Mouse (Mus musculus) embryo, embryonic 11.5 days (tissue): Measurements from ENCODE around the gene Sphk1.

Experiments used
- DNase-seq: peaks from one replicate; pipeline ENCODE4 v3.0.0-alpha.2; 2012; ENCODE audit warnings: low read depth, low spot score

The Sphk1 gene

DNA sequence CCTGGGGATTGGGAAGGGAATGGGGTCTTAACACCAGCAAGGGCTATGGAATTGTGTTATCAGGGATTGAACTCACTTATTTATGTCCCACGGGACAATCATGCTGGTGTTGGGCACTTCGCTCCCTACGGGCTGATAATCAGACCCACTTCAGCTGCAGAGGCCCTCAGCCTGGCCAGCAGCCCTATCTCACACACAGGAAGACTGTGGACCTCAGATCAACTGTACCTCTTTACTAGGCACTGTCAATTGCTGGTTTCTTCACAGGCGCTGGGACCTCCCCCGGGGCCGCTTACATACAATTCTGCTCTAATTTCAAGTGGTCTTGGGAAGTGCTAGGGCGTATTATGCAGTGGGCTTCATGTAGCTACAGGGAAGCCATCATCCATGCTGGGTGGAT is 6.0 kb downstream of the Sphk1 start:
- DNase-seq = no peak

DNA sequence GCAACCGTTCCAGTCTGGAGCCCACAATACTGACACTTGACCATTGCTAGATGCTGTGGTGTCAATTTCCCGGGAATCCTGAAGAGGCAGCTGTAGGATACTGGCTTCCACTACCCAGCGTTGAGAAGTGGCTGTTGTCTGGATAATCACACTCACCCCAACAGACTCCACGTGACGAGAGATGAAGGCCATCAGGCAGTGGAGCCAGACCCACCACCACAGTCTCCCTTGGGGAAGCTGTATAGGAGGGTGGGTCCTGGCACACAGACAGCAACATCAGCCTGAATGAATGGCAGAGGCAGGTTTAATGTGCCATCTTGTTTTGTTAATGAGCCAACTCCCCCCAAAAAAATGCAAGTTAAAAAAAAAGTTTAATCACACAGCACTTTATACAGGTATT is 6.7 kb downstream of the Sphk1 start:
- no peak for DNase-seq

DNA sequence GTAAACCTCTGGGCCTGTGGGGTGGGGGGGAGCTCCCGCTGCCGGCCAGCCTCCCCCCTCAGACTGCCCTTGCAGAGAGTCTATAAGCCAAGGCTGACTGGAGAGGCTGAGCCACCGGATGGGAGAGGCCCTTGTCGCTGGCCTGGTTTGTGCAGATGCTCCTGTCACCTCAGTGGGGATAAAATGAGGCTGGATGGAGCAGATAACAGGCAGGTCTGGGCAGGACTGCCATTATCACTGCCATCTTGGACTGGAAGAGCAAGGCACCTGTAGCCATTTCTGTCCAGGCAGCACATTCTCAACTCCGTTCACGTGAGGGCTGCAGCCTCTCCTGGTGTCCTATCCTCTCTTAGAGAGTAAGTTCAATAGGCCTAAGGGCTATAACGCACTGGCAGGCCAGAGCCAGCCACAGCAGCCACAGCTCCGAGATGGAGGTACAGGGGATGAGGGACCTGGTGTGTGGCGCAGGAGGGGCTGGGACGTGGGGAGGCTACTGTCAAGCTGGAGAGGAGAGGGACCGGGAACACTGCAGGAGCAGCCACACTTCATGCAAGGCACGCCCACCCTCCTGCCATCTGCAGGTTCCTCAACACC is 7.5 kb downstream of the Sphk1 start:
- DNase-seq = no peak

DNA sequence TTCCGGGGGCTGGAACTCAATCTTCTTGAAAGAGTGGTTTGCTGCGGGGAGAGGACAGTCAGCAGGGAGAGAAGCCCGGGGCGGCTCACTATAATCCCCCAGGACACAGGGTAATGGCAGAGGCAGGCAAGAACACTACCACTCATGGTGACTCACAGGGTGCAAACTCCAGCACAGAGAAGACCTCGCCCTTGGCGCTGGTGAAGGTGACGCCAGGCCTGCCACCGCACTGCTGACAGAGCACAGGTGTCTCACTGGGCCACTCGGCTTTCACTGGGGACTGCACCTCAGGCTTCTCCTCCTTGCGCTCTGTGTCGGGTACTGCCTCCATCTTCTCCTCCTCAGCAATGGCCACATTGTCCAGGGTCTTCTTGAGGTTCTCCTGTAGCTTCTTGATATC is 10.5 kb downstream of the Sphk1 start:
- DNase-seq = no peak

DNA sequence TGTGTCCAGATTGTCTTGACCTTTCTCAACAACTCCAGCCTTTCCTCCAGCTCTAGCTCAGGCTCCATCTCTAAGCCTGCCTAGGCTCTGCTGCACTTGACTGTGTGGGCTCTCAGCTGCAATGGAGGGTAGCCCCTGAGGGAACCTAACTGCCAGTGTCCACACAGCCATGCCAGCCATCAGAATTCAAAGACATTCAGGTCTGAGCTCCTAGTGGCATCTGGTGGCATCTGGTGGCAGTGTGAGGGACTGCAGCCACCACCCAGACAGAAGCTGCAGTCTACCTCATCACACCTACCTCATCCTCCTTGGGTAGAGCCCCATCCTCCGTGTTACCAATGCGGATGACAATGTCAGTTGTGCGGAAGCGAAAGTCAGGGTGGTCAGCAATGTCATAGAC is 12.4 kb downstream of the Sphk1 start:
- no peak for DNase-seq

DNA sequence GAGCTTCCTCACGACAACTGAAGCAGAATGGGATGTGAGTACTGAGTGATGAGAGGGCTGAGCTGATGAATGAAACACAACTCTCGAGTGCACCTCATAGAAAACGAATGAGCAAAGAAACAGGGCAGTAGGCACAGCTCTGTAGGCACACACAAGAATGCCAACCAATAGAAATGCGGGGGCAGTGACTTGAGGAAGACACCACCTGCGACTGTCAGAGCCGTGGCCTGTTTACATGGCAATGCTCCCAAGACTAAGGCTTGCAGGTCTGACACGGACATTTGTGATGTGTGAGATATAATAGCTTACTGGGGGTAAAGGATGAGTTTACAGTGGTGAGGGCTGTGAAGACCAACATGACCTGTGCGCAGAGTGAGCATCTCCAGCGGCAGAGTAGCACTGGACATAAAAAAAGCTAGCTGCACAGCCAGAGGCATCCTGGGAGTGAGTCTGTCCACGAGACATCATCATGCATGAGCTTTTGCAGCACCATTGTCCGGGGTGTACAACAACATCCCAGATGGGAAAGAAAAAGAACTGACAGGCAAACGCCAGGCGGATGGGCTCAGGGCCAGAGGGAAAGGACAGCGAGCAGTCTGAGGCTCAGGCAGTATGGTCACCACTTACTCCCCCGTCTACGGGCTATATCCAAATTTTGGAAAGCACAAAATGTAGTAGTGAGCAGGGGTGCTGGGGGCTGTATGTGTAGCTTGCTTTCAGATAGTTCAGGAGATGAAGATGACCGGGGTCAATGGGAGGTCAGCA is 16.8 kb downstream of the Sphk1 start:
- DNase-seq = no peak

DNA sequence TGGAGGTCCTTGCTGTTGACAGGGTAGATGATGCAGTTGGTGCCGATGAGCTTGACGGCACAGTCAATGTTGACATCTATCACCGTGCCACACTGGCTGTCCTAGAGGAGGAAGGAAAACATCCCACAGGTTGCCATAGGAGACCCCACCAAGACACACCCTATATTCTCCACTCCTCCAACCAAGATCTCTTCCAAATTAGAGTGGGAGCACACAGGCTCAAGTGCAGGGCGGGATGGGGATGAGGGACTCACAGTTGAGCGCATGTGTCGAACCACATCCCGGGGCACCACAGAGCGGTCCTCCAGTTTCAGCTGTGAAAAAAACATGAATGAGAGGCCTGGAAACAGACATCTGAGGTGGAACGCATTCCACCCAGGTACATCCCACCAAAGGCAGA is 18.1 kb downstream of the Sphk1 start:
- no peak for DNase-seq

DNA sequence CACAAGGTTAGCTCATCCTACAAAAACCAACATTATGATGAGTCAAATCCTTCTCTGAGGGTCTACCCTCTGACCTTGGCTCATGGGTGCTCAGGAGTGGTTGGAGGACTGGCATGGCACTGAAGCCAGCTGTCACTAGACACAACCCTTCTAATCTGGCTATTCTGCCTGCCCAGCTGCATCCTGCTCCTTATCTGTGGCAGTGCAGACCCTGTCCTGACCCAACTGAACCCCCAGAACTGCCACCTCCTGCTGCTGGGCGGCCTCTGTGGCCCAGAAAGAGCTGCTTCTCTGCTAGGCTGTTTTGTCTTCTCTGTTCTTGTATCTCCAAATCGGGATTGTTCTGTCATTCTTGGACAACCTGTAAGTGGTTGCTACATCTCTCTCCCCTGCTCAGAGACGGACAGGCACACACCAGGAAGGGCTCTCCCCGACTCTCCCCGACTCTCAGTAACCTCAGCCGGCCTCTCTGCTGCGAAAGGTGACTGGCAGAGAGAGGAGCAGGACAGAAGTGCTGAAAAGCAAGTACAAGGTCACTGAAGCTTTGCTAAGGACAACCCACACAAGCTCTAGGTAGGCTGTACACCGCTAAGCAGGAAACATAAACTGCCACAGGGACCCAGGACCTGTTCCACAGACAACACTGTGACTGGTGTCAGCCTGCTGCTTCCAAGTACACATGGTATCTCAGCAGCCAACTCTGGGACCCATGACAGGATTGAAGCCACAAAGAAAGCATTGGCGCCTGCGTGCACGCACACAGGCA is 18.7 kb downstream of the Sphk1 start:
- DNase-seq = no peak

DNA sequence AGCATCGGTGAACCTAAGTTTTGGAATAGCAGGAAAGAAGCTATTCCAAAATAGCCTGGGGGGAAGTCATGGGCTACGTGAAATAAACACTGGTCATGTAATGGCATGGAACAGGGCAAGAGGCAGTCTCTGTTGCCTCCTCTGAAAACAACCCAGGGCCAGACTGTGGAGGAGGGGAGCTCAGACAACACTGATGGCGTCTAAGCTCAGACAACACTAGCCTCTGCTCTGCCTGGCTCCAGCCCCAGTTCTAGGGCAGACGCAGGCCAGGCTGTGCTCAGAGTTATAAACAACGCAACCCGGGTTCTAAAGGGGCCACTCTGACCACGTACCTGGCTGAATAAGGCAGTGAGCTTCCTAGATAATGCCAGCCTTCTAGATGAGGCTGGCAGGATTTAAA is 20.0 kb downstream of the Sphk1 start:
- no peak for DNase-seq

DNA sequence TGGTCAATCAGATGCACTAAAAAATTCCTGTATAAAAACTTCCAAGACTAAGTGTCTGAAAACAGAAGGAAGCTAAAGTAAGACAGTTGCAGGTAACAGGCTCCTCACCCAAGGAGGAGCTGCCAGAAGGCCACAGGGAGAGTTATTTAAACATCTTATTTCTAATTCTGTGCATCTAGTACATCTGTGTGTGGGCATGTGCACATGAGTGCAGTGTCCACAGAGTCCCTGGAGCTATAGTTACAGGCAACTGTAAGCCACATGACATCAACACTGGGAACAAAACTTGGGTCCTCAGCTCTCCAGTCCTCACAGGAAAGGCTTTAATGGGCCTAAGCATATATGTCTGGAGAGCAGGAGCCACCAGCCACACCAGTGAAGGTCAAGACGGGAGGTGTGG is 21.5 kb downstream of the Sphk1 start:
- DNase-seq = no peak

DNA sequence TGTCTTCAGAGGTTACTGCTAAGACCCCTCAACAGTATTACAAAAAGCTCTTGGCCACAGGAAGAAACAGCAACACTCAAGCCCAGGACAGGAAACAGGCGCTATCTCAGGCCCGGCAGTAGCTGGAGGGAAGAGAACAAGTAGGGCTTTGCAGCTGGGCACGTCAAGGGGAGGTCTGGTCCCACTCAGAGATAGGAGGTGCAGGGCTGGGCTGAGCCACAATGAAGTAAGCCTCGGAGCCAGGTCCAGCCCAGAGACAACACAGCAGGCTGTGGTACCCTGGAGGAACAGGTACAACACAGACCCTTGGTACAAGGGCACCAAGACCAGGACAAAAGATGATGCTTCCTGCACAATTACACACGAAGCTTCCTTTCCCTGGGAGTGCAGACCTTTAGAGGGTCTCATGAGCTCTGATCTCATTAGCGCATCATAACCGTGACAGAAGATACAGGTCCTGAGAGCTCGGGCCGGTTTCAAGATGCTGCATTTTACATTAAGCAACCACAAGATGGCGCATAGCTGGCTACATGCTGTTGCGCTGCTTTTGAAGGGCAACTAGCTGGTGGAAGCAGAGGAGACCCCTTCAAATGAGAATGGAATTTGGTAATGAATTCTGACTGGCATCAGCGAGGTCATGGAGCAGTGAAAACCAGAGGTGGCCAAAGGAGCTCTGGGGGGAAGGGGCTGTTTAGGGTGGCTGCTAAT is 23.6 kb downstream of the Sphk1 start:
- no peak for DNase-seq

DNA sequence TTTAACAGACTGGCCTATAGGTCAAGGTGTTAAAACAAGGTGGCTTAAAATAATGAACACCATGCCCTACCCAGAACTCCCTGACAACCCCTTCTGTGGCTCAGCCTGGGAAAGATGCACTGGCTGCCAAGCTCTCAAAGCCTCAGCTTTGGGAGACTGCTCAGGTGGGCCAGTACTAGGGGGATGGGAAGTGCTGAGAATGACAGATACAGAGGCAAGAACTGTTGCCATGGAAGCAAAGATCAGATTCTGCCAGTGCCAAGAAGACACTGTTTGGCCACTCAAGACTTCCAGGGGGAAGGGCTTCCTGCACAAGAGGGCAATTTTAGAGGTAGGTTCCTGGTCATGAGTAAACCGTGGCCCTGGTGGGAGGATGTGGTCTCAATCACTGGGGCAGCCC is 24.8 kb downstream of the Sphk1 start:
- DNase-seq = no peak

DNA sequence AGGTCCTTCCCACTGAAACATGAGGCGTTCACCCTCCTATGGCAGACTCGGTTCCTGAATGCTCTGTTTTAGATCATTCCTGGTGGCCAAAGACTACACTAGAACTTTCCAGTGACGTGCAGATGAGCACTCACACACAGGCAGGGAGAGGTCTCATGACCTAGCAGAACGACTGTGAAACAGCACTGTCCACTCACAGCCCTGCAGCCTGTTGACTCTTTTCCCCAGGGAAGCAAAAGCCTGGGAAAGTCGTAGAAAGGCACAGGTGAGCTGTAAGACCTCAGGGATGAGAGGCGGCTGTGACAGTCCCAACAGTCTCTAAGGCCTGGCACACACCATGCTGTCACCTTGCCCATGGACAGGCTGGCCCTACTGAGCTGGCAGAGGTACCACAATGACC is 25.6 kb downstream of the Sphk1 start:
- DNase-seq = no peak

DNA sequence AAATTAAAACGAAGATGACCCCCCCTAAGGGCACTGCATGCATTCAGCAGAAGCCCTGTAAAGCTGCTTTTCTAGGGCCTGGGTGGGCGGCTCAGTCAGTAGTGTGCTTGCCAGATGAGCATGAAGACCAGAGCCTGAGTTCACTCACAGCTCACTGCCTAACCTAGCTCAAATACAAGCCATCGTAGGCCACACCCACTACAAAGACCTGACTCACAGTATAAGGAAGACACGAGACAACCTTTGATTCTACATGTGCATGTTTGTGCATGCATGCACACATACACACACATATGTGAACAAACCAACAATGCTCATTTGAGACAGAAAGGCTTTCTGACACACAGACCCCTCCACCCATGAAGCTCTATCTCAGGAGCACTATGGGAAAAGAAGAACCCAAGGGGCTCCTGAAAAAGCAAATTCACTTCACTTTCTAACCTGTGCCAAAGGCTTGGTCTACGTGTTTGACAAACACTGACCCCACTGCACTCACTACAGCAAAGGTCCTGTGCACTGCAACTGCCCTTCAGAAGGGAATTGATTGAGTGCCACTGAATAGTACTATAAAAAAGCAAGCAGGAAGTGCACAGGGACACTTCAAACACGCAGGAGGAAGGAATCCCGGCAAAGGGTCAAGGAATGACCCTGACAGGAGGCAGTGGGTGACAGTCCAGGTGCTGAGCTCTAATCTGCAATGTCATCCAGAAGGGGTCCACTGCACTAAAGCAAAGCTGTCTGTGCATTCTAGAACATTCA is 34.7 kb downstream of the Sphk1 start:
- no peak for DNase-seq

DNA sequence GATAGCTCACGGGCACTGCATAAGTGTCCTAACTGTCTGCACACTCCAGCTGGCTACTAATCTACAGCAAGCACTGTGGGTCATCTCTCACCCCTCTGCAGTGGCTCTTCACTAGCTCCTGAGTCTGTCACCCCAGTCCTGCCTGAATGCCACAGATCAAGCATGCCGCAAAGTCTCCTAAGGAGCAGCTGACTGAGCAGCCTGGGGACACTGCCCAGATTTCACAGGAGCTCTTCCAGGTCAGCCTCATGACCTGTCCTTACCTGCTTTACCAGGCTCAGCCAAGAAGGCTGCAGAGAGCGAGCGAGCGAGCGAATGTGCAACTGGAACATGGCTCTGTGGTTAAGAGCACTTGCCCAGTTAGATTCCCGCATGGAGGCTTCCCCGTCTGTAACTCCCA is 36.8 kb downstream of the Sphk1 start:
- DNase-seq = no peak

DNA sequence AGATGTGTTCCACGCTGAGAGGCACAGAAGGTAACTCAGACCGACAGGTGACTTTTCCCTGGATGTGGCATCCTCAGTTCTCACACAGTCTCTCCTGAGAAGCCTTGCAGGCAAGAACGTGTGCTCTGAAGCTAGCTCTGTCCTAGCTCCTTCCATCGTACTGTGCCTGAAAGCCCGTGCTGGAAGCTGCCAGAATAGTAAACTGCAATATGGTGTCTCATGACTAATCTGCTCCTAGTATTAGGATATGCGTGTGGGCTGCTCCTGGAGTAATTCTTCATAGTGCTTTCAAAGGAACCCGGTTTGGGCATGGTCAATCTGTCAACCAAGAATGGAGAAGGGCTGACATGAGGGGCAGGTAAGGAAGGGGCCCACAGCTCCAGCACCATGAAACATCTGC is 40.1 kb downstream of the Sphk1 start:
- DNase-seq = no peak

DNA sequence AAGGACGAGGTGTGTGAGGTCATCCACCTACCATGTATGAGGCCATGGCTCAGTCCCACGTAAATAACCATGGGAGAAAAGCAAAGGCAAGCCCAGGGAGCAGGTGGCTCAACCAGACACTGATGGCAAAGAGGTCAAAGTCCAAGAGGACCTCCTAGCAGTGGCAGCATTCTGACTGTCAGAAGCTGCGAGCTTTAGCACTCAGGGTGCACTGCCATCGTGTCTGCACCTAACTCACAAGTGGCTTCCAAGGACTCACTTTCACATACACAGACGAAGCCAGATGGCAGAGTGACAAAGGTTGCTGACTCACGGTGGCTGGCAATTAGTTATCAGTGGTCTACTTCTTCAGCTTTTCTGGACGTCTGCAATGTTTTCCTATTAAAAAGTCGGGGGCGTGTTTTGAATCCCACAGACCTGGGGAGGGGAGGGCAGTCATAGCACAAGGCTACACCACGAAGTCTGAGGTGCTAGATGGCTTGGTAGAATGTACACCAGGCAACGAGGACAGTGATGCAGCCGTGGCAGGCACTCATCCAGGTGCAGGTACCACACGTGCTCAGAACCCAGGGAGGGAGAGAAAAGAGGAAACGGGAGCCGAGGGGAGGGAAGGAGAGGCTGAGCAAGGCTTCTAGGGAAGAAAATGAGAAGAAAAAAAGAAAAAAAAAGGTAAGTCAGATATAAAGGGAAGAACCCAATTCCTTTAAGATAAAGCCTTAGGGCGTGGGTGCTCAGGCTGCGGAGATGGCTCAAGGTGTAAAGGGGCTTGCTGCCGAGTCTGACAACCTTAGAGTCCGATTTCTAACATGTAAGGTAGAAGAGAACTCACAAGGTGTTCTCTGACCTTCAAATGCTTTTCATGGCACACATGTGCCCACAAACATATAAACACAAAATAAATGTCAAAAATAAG is 41.3 kb downstream of the Sphk1 start:
- DNase-seq = no peak

DNA sequence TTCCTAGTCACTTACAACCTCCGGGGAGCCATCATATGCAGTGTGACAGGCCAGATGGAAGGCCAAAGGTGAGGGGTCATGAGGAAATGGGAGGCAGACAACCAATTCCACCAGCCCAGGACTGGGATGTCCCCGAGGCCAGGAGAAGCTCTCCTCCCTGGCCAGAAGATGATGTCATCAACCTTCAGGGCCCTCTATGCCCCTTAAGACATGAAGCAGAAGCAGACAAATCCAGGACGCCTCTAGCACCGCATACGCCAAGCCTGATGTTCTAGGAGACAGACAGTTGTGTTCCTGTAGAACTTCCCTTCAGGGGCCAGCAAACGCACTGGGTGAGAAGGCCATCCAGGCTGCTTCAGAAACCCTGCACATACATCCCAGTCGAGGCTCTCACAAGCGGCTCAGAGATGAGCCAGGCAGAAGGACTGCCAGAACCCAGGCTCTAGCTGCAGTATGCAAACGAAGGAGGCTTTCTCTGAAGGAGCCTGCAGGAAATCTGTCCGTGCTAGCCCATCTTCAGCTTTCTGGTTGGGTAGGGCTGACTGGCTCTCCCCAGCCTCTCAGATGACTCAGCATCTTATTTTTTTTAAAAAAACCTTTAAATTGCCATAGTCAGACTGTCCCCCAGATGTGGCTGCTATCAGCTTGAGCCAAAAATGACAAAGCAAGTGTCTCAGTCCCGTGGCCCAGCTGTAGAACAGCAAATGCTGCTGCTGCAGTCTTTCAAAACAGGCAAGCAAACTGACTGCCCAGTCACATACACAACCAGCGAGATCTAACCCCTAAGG is 42.2 kb downstream of the Sphk1 start:
- no peak for DNase-seq

DNA sequence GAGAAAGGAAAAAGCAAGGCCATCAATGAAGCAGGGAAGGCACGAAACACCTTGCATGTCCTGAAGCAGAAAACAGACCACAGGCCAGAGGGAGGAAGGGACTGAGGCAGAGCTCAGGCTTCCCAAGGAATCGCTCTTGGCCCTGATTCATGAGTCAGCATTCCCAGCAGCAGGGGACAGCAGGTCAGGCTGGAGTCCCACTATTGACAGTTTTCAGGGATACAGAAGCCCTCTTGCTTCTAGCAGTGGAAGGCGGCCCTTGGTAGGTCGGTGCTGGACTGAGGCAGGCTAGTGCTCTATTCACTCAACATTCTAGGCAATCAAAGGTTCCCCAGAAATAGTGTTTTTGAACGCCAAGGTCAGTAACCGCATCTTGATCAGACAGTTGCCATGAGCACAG is 43.8 kb downstream of the Sphk1 start:
- DNase-seq = no peak

DNA sequence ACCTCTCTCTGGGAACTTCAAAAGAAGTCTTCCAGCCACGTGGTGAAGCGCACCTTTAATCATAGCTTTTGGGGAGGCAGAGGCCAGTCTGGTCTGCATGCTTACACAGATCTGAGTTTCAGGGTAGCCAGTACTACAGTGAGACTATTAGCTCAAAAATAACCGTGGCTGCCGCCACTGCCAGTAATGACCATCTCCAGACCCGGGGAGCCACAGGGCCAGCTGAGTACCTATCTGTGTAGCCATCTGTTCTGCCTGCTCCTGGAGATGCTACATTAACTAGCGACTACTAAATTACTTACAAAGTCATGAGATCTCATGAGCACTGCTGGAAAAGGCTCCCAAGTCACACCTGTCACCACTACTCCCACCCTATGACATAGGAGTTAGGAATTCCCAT is 44.3 kb downstream of the Sphk1 start:
- DNase-seq = no peak
